Mouse (Mus musculus): Measurements from ENCODE around the gene Ccdc171. TPM values are rescaled to one million over a fixed set of nuclear protein-coding genes. Genes with fewer than 3 reads are reported as not detected.
"Not testable (repeated sequence)": the region's sequence is repeated elsewhere in the genome, so short reads cannot be mapped to it uniquely, and the experiment has no call there.

Gene Ccdc171
- polyA plus RNA-seq, 1 experiment from 2014 or later: 5.4 TPM

- Histone ChIP-seq H3K36me3 (ENCODE audit: control insufficient read depth, insufficient read depth, low read length) (no peaks in the 10 kb centered on the region), H3K4me1 (replicated peaks; ENCODE audit: control insufficient read depth, insufficient read depth, low read length) (no peaks in the 10 kb centered on the region; the same call in 1 of the 2 replicates), H3K27ac (ENCODE audit: low read depth, low read length) (peak overlapping the region; percentile 80), H3K9me3 (ENCODE audit: control insufficient read depth, low read length) (no peaks in the 10 kb centered on the region), H3K4me2 (ENCODE audit: low read depth, low read length, severe bottlenecking) (peak overlapping the region; percentile 53), H3K9ac (ENCODE audit: low read length) (peak overlapping the region; percentile 41; the same call in 1 of the 2 replicates), H3K27me3 (ENCODE audit: control insufficient read depth, insufficient read depth, low read length) (no peaks in the 10 kb centered on the region), H3K4me3 (ENCODE audit: low read depth, low read length) (peak overlapping the region; percentile 19; the same call in 1 of the 2 replicates)
- ATAC-seq (replicated peaks; ENCODE audit: low FRiP score): peak; percentile 65
- 30% methylated on average over 7 of the region's 7 CpGs for WGBS
- no peak for DNase-seq (ENCODE audit: low spot score)
Measured at GRCm38 (mm10) chr4:83501037-83501430, 24.3 kb upstream of the Ccdc171 start.

- WGBS: 47% methylated on average over 2 of the region's 2 CpGs
- Histone ChIP-seq H3K36me3 (ENCODE audit: control insufficient read depth, insufficient read depth, low read length) (no peaks in the 10 kb centered on the region), H3K9me3 (ENCODE audit: control insufficient read depth, low read length) (no peaks in the 10 kb centered on the region), H3K4me1 (replicated peaks; ENCODE audit: control insufficient read depth, insufficient read depth, low read length) (peaks cover 6% of the 10 kb centered on the region; the same call in 1 of the 2 replicates), H3K27me3 (ENCODE audit: control insufficient read depth, insufficient read depth, low read length) (no peaks in the 10 kb centered on the region), H3K4me3 (ENCODE audit: low read depth, low read length) (no peak overlapping the region), H3K27ac (ENCODE audit: low read depth, low read length) (no peak overlapping the region), H3K9ac (ENCODE audit: low read length) (no peak overlapping the region), H3K4me2 (ENCODE audit: low read depth, low read length, severe bottlenecking) (no peak overlapping the region)
- no peak for ATAC-seq (replicated peaks; ENCODE audit: low FRiP score)
- DNase-seq (ENCODE audit: low spot score): no peak
Measured at GRCm38 (mm10) chr4:83509600-83509999, 15.7 kb upstream of the Ccdc171 start.

GRCm38 (mm10) chr4:83511083-83511482, 14.3 kb upstream of the Ccdc171 start:
- Histone ChIP-seq H3K4me2 (ENCODE audit: low read depth, low read length, severe bottlenecking) (no peak overlapping the region), H3K27ac (ENCODE audit: low read depth, low read length) (no peak overlapping the region), H3K4me1 (replicated peaks; ENCODE audit: control insufficient read depth, insufficient read depth, low read length) (peaks cover 6% of the 10 kb centered on the region; the same call in 1 of the 2 replicates), H3K27me3 (ENCODE audit: control insufficient read depth, insufficient read depth, low read length) (no peaks in the 10 kb centered on the region), H3K36me3 (ENCODE audit: control insufficient read depth, insufficient read depth, low read length) (no peaks in the 10 kb centered on the region), H3K9ac (ENCODE audit: low read length) (no peak overlapping the region), H3K4me3 (ENCODE audit: low read depth, low read length) (no peak overlapping the region), H3K9me3 (ENCODE audit: control insufficient read depth, low read length) (no peaks in the 10 kb centered on the region)
- ATAC-seq (replicated peaks; ENCODE audit: low FRiP score): no peak
- WGBS: 32% methylated on average over 8 of the region's 8 CpGs
- no peak for DNase-seq (ENCODE audit: low spot score)

GRCm38 (mm10) chr4:83512217-83512616, 13.1 kb upstream of the Ccdc171 start:
- ATAC-seq (replicated peaks; ENCODE audit: low FRiP score): no peak

GRCm38 (mm10) chr4:83512644-83513043, 12.7 kb upstream of the Ccdc171 start:
- Histone ChIP-seq H3K9ac (ENCODE audit: low read length) (no peak overlapping the region), H3K27me3 (ENCODE audit: control insufficient read depth, insufficient read depth, low read length) (no peaks in the 10 kb centered on the region), H3K27ac (ENCODE audit: low read depth, low read length) (no peak overlapping the region), H3K4me3 (ENCODE audit: low read depth, low read length) (no peak overlapping the region), H3K4me2 (ENCODE audit: low read depth, low read length, severe bottlenecking) (no peak overlapping the region), H3K4me1 (replicated peaks; ENCODE audit: control insufficient read depth, insufficient read depth, low read length) (peaks cover 6% of the 10 kb centered on the region; the same call in 1 of the 2 replicates), H3K36me3 (ENCODE audit: control insufficient read depth, insufficient read depth, low read length) (no peaks in the 10 kb centered on the region), H3K9me3 (ENCODE audit: control insufficient read depth, low read length) (no peaks in the 10 kb centered on the region)
- ATAC-seq (replicated peaks; ENCODE audit: low FRiP score) (no peak), DNase-seq (ENCODE audit: low spot score) (no peak)
- WGBS: 81% methylated on average over 2 of the region's 2 CpGs

More at GRCm38 (mm10) chr4:83512217-83512616, 13.1 kb upstream of the Ccdc171 start:
- H3K36me3 ChIP-seq (ENCODE audit: control insufficient read depth, insufficient read depth, low read length): no peaks in the 10 kb centered on the region
- H3K4me3 ChIP-seq (ENCODE audit: low read depth, low read length): no peak overlapping the region
- H3K27me3 ChIP-seq (ENCODE audit: control insufficient read depth, insufficient read depth, low read length): no peaks in the 10 kb centered on the region
- H3K4me2 ChIP-seq (ENCODE audit: low read depth, low read length, severe bottlenecking): no peak overlapping the region
- WGBS: 89% methylated on average over 3 of the region's 3 CpGs
- no peak overlapping the region for H3K9ac ChIP-seq (ENCODE audit: low read length)
- no peak overlapping the region for H3K27ac ChIP-seq (ENCODE audit: low read depth, low read length)
- DNase-seq (ENCODE audit: low spot score): no peak
- H3K4me1 ChIP-seq (replicated peaks; ENCODE audit: control insufficient read depth, insufficient read depth, low read length): peaks cover 6% of the 10 kb centered on the region; the same call in 1 of the 2 replicates
- no peaks in the 10 kb centered on the region for H3K9me3 ChIP-seq (ENCODE audit: control insufficient read depth, low read length)

- Histone ChIP-seq H3K4me3 (ENCODE audit: low read depth, low read length) (no peak overlapping the region), H3K27me3 (ENCODE audit: control insufficient read depth, insufficient read depth, low read length) (no peaks in the 10 kb centered on the region), H3K36me3 (ENCODE audit: control insufficient read depth, insufficient read depth, low read length) (no peaks in the 10 kb centered on the region), H3K9me3 (ENCODE audit: control insufficient read depth, low read length) (no peaks in the 10 kb centered on the region), H3K27ac (ENCODE audit: low read depth, low read length) (no peak overlapping the region), H3K4me1 (replicated peaks; ENCODE audit: control insufficient read depth, insufficient read depth, low read length) (no peaks in the 10 kb centered on the region), H3K4me2 (ENCODE audit: low read depth, low read length, severe bottlenecking) (no peak overlapping the region), H3K9ac (ENCODE audit: low read length) (no peak overlapping the region)
- no peak for DNase-seq (ENCODE audit: low spot score)
- no peak for ATAC-seq (replicated peaks; ENCODE audit: low FRiP score)
- 90% methylated on average over 1 of the region's 1 CpGs for WGBS
Measured at GRCm38 (mm10) chr4:83514183-83514582, 11.2 kb upstream of the Ccdc171 start.

- Histone ChIP-seq H3K9me3 (ENCODE audit: control insufficient read depth, low read length) (no peaks in the 10 kb centered on the region), H3K4me1 (replicated peaks; ENCODE audit: control insufficient read depth, insufficient read depth, low read length) (no peaks in the 10 kb centered on the region), H3K27me3 (ENCODE audit: control insufficient read depth, insufficient read depth, low read length) (no peaks in the 10 kb centered on the region), H3K27ac (ENCODE audit: low read depth, low read length) (no peak overlapping the region), H3K4me2 (ENCODE audit: low read depth, low read length, severe bottlenecking) (no peak overlapping the region), H3K36me3 (ENCODE audit: control insufficient read depth, insufficient read depth, low read length) (no peaks in the 10 kb centered on the region), H3K9ac (ENCODE audit: low read length) (no peak overlapping the region), H3K4me3 (ENCODE audit: low read depth, low read length) (no peak overlapping the region)
- ATAC-seq (replicated peaks; ENCODE audit: low FRiP score) (no peak), DNase-seq (ENCODE audit: low spot score) (no peak)
- 93% methylated on average over 10 of the region's 10 CpGs for WGBS
Measured at GRCm38 (mm10) chr4:83514976-83515669, 10.2 kb upstream of the Ccdc171 start.

GRCm38 (mm10) chr4:83516144-83516543, 9.2 kb upstream of the Ccdc171 start:
- not testable (repeated sequence) for H3K36me3 ChIP-seq (ENCODE audit: control insufficient read depth, insufficient read depth, low read length); H3K9me3 ChIP-seq (ENCODE audit: control insufficient read depth, low read length); H3K9ac ChIP-seq (ENCODE audit: low read length); H3K27ac ChIP-seq (ENCODE audit: low read depth, low read length); ATAC-seq (replicated peaks; ENCODE audit: low FRiP score); H3K4me1 ChIP-seq (replicated peaks; ENCODE audit: control insufficient read depth, insufficient read depth, low read length); DNase-seq (ENCODE audit: low spot score); H3K4me2 ChIP-seq (ENCODE audit: low read depth, low read length, severe bottlenecking); H3K27me3 ChIP-seq (ENCODE audit: control insufficient read depth, insufficient read depth, low read length); H3K4me3 ChIP-seq (ENCODE audit: low read depth, low read length)
- 92% methylated on average over 5 of the region's 6 CpGs for WGBS

- Histone ChIP-seq H3K4me2 (ENCODE audit: low read depth, low read length, severe bottlenecking) (no peak overlapping the region), H3K4me3 (ENCODE audit: low read depth, low read length) (no peak overlapping the region), H3K36me3 (ENCODE audit: control insufficient read depth, insufficient read depth, low read length) (no peaks in the 10 kb centered on the region), H3K4me1 (replicated peaks; ENCODE audit: control insufficient read depth, insufficient read depth, low read length) (peaks cover 5% of the 10 kb centered on the region; the same call in 1 of the 2 replicates), H3K27ac (ENCODE audit: low read depth, low read length) (no peak overlapping the region), H3K27me3 (ENCODE audit: control insufficient read depth, insufficient read depth, low read length) (no peaks in the 10 kb centered on the region), H3K9ac (ENCODE audit: low read length) (no peak overlapping the region), H3K9me3 (ENCODE audit: control insufficient read depth, low read length) (no peaks in the 10 kb centered on the region)
- ATAC-seq (replicated peaks; ENCODE audit: low FRiP score) (no peak), DNase-seq (ENCODE audit: low spot score) (no peak)
- WGBS: 91% methylated on average over 2 of the region's 2 CpGs
Measured at GRCm38 (mm10) chr4:83519148-83519547, 6.2 kb upstream of the Ccdc171 start.
